ENCODE assay signal across 28 mouse cellular contexts in genomic region chr9:83014516-83014915, GRCm38 (mm10). TPM values are rescaled to one million over a fixed set of nuclear protein-coding genes. Genes with fewer than 3 reads are reported as not detected.
DNase-seq lines count a peak whose midpoint lies in the region; ATAC-seq and TF ChIP-seq lines count a peak whose summit lies in the region.
"Had no signal": no experiment of that assay in that cellular context is flagged by ENCODE, and none has a peak within 500 bp of the region (broad histone marks: within the 10 kb centered on the region; RNA-seq: fewer than 3 reads in every experiment).

No protein-coding gene starts in this region.

- H3K9ac ChIP-seq in forebrain, postnatal 0 days = no peak overlapping the region
- H3K9ac ChIP-seq in forebrain, embryonic 11.5 days (ENCODE audit: low read length) = no peak overlapping the region
- H3K9ac ChIP-seq: embryonic facial prominence, embryonic 13.5 days; embryonic facial prominence, embryonic 15.5 days; forebrain, embryonic 13.5 days; forebrain, embryonic 15.5 days had no signal

- peak; percentile 38; the same call in 1 of the 2 replicates for ATAC-seq in forebrain, postnatal 0 days
- ATAC-seq in forebrain, embryonic 11.5 days (replicated peaks; ENCODE audit: low FRiP score) = no peak
- ATAC-seq: activated CD4-positive, CD25-positive, alpha-beta regulatory T cell, adult 4 months; CD4-positive, CD25-positive, alpha-beta regulatory T cell, adult 4 months; forebrain, embryonic 13.5 days; forebrain, embryonic 15.5 days; Patski had no signal

- no peaks in the 10 kb centered on the region for H3K36me3 ChIP-seq in forebrain, postnatal 0 days (ENCODE audit: insufficient read depth)
- no peaks in the 10 kb centered on the region for H3K36me3 ChIP-seq in forebrain, embryonic 11.5 days (ENCODE audit: control insufficient read depth, insufficient read depth, low read length)
- H3K36me3 ChIP-seq: embryonic facial prominence, embryonic 13.5 days; embryonic facial prominence, embryonic 15.5 days; forebrain, embryonic 10.5 days; forebrain, embryonic 15.5 days; G1E had no signal

- H3K4me2 ChIP-seq in forebrain, postnatal 0 days (ENCODE audit: low read depth) = no peak overlapping the region
- no peak overlapping the region for H3K4me2 ChIP-seq in forebrain, embryonic 11.5 days (ENCODE audit: low read depth, low read length, severe bottlenecking)
- H3K4me2 ChIP-seq: embryonic facial prominence, embryonic 13.5 days; embryonic facial prominence, embryonic 15.5 days; forebrain, embryonic 13.5 days; forebrain, embryonic 15.5 days had no signal

- H3K27ac ChIP-seq in cerebellum, adult 2 months (ENCODE audit: insufficient read depth, low read length) = no peak overlapping the region
- no peak overlapping the region for H3K27ac ChIP-seq in forebrain, postnatal 0 days (ENCODE audit: low read depth, low read length)
- H3K27ac ChIP-seq in forebrain, embryonic 11.5 days (ENCODE audit: low read depth, low read length) = no peak overlapping the region
- H3K27ac ChIP-seq: embryonic facial prominence, embryonic 13.5 days; embryonic facial prominence, embryonic 15.5 days; forebrain, embryonic 10.5 days; forebrain, embryonic 13.5 days; forebrain, embryonic 15.5 days had no signal

- H3K9me3 ChIP-seq in forebrain, postnatal 0 days (ENCODE audit: low read length) = no peaks in the 10 kb centered on the region
- no peaks in the 10 kb centered on the region for H3K9me3 ChIP-seq in forebrain, embryonic 11.5 days (ENCODE audit: control insufficient read depth, low read length)
- H3K9me3 ChIP-seq: embryonic facial prominence, embryonic 13.5 days; embryonic facial prominence, embryonic 15.5 days; forebrain, embryonic 10.5 days; forebrain, embryonic 13.5 days; forebrain, embryonic 15.5 days; G1E had no signal

- DNase-seq in cerebellum, postnatal 10 days = peak; percentile 51 to 59
- no peak for DNase-seq in cerebellum, adult 2 months
- DNase-seq in forebrain, postnatal 0 days = peak; percentile 15
- DNase-seq in forebrain, embryonic 11.5 days (ENCODE audit: low spot score) = no peak
- DNase-seq in retina, adult 2 months (ENCODE audit: low read depth, low spot score) = peak; percentile 0
- DNase-seq in retina, embryonic 14.5 days (ENCODE audit: low spot score) = no peak
- peak; percentile 8 for DNase-seq in telencephalon, adult 2 months (ENCODE audit: low read depth, low spot score)
- DNase-seq in lung, postnatal 4 days = no peak
- DNase-seq: adrenal gland, adult 8-10 months; adrenal gland, postnatal 14 days; adrenal gland, postnatal 36 days; B cell, adult 2 months; cerebellum, adult 11 months; cerebellum, adult 8-10 months; cerebellum, adult 9-11 months; cerebellum, postnatal 36 days; embryo, embryonic 11 days had no signal

- H3K27me3 ChIP-seq in cerebellum, adult 2 months (ENCODE audit: control insufficient read depth, insufficient read depth, low read length) = no peaks in the 10 kb centered on the region
- no peaks in the 10 kb centered on the region for H3K27me3 ChIP-seq in forebrain, postnatal 0 days (ENCODE audit: insufficient read depth, low read length)
- no peaks in the 10 kb centered on the region for H3K27me3 ChIP-seq in forebrain, embryonic 11.5 days (ENCODE audit: control insufficient read depth, insufficient read depth, low read length)
- H3K27me3 ChIP-seq: CH12.LX; embryonic facial prominence, embryonic 13.5 days; embryonic facial prominence, embryonic 15.5 days; forebrain, embryonic 13.5 days; forebrain, embryonic 15.5 days; Patski had no signal

- TF ChIP-seq CTCF in cerebellum, adult 2 months (IDR thresholded peaks at IDR 0.05; ENCODE audit: borderline replicate concordance, insufficient read depth, low read depth, low read length) = no peak
- no peak for TF ChIP-seq CTCF in forebrain, postnatal 0 days (IDR thresholded peaks at IDR 0.05; ENCODE audit: low read depth)

- 64% methylated on average over 4 of the region's 4 CpGs for WGBS in cerebellum, adult 2 months
- WGBS in forebrain, postnatal 0 days = 73% methylated on average over 4 of the region's 4 CpGs
- WGBS in forebrain, embryonic 11.5 days = 85% methylated on average over 4 of the region's 4 CpGs

- no peak overlapping the region for H3K4me3 ChIP-seq in cerebellum, adult 2 months (replicated peaks; ENCODE audit: insufficient read depth, low read depth, low read length)
- H3K4me3 ChIP-seq in forebrain, postnatal 0 days (ENCODE audit: low read depth, low read length) = no peak overlapping the region
- no peak overlapping the region for H3K4me3 ChIP-seq in forebrain, embryonic 11.5 days (ENCODE audit: low read depth, low read length)
- H3K4me3 ChIP-seq: embryonic facial prominence, embryonic 13.5 days; embryonic facial prominence, embryonic 15.5 days; erythroblast, embryonic 14.5 days; forebrain, embryonic 10.5 days; forebrain, embryonic 13.5 days; forebrain, embryonic 15.5 days had no signal

- no peak for TF ChIP-seq POLR2A in cerebellum, adult 2 months (IDR thresholded peaks at IDR 0.05; ENCODE audit: borderline replicate concordance, insufficient read depth, low read length)

- H3K4me1 ChIP-seq in cerebellum, adult 2 months (ENCODE audit: control insufficient read depth, insufficient read depth, low read length) = no peaks in the 10 kb centered on the region
- H3K4me1 ChIP-seq in forebrain, postnatal 0 days (ENCODE audit: insufficient read depth) = no peaks in the 10 kb centered on the region
- H3K4me1 ChIP-seq in forebrain, embryonic 11.5 days (replicated peaks; ENCODE audit: control insufficient read depth, insufficient read depth, low read length) = no peaks in the 10 kb centered on the region
- H3K4me1 ChIP-seq: embryonic facial prominence, embryonic 13.5 days; embryonic facial prominence, embryonic 15.5 days; forebrain, embryonic 10.5 days; forebrain, embryonic 13.5 days; forebrain, embryonic 15.5 days had no signal

RNA-seq across cellular contexts. Expression of gene Phip, which starts 39.2 kb away (rescaled TPM):
- 18.3 and 20.4 TPM in 2 replicates for polyA plus RNA-seq in cerebellum, adult 2 months (2012; rRNA removed)
- 59.2 and 91.2 TPM in 2 replicates for total RNA-seq in forebrain, postnatal 0 days (2014; rRNA removed)
- 24.1 and 40.0 TPM in 2 replicates for polyA plus RNA-seq in forebrain, postnatal 0 days (2015; fragmentation: Nextera tagmentation; extraction: Ambion mirVana)
- 144 and 152 TPM in 2 replicates for polyA plus RNA-seq in forebrain, embryonic 11.5 days (2014; fragmentation: Nextera tagmentation; extraction: Ambion mirVana)

Comparison
In these comparisons a context has a peak if more than half of its experiments do, and no peak if none do; other contexts are left out.
1. DNase-seq: peak in cerebellum, postnatal 10 days (2 of 2), forebrain, postnatal 0 days (single experiment), retina, adult 2 months (single experiment) and telencephalon, adult 2 months (single experiment); none in cerebellum, adult 2 months (0 of 2), forebrain, embryonic 11.5 days (single experiment), retina, embryonic 14.5 days (single experiment) and lung, postnatal 4 days (0 of 2).